Mouse (Mus musculus) neural tube, embryonic 11.5 days (tissue): Measurements from ENCODE around the gene Sprr4. TPM values are rescaled to one million over a fixed set of nuclear protein-coding genes. Genes with fewer than 3 reads are reported as not detected.
"Not testable (repeated sequence)": the region's sequence is repeated elsewhere in the genome, so short reads cannot be mapped to it uniquely, and the experiment has no call there.

Experiments used
- ATAC-seq: fragments of 200-750 bp; cut with Nextera tagmentation; 2 replicates; pipeline ENCODE4 v1.8.0; 2017; ENCODE audit warnings: moderate number of reproducible peaks, mild to moderate bottlenecking, moderate TSS enrichment, moderate library complexity; ENCODE audit not compliant: insufficient read depth, low FRiP score, low TSS enrichment
- DNase-seq: peaks from one replicate; pipeline ENCODE4 v3.0.0-alpha.2; 2015; ENCODE audit warnings: low spot score
- H3K27ac ChIP-seq: fragments of 300-500 bp; sonication (generic); 2 replicates; pipeline ENCODE4 v1.5.1; 2014; ENCODE audit warnings: low read depth, mild to moderate bottlenecking, low read length
- H3K27me3 ChIP-seq: fragments of 300-500 bp; sonication (generic); 2 replicates; pipeline ENCODE4 v1.6.1; 2014; ENCODE audit warnings: mild to moderate bottlenecking, low read length, mixed read lengths; ENCODE audit not compliant: control insufficient read depth, insufficient read depth
- H3K36me3 ChIP-seq: fragments of 300-500 bp; sonication (generic); 2 replicates; pipeline ENCODE4 v1.6.1; 2014; ENCODE audit warnings: mild to moderate bottlenecking, low read length, moderate library complexity, mixed read lengths; ENCODE audit not compliant: control insufficient read depth, insufficient read depth
- H3K4me1 ChIP-seq: fragments of 300-500 bp; sonication (generic); 2 replicates; pipeline ENCODE4 v1.6.1; 2014; ENCODE audit warnings: low read length, mixed read lengths; ENCODE audit not compliant: control insufficient read depth, insufficient read depth
- H3K4me2 ChIP-seq: fragments of 300-500 bp; sonication (generic); 2 replicates; pipeline ENCODE4 v1.6.1; 2014; ENCODE audit warnings: low read depth, mild to moderate bottlenecking, moderate library complexity
- H3K4me3 ChIP-seq: fragments of 300-500 bp; sonication (generic); 2 replicates; pipeline ENCODE4 v1.5.1; 2014; ENCODE audit warnings: low read depth, low read length
- H3K9ac ChIP-seq: fragments of 300-500 bp; sonication (generic); 2 replicates; pipeline ENCODE4 v1.6.1; 2014; ENCODE audit warnings: mild to moderate bottlenecking, low read length
- H3K9me3 ChIP-seq: fragments of 300-500 bp; sonication (generic); 2 replicates; pipeline ENCODE4 v1.6.1; 2016; ENCODE audit warnings: low read length; ENCODE audit not compliant: control insufficient read depth
- WGBS: fragments of 180-500 bp; shearing (Covaris S2); extraction: QIAGEN DNeasy Blood & Tissue Kit; methylation state at CpG from one replicate; pipeline ENCODE4 v1.1.7; 2014; 5-methylcytosine and 5-hydroxymethylcytosine counted together
- polyA plus RNA-seq: library from polyadenylated mRNA; unstranded; fragments of >200 nt; fragmentation: Nextera tagmentation; extraction: Ambion mirVana; gene quantifications from 2 replicates; pipeline ENCODE4 v1.2.1, GENCODE M21; 2014

Sprr4 gene
- polyA plus RNA-seq, 1 experiment from 2014 or later, result not detected

- H3K27ac ChIP-seq, H3K4me1 ChIP-seq, H3K9me3 ChIP-seq, H3K36me3 ChIP-seq, ATAC-seq, H3K4me2 ChIP-seq, H3K9ac ChIP-seq, H3K27me3 ChIP-seq, DNase-seq, H3K4me3 ChIP-seq: not testable (repeated sequence)
Measured at GRCm38 (mm10) chr3:92481249-92481648, 19.0 kb downstream of the Sprr4 start.

- no peak overlapping the region for H3K4me3 ChIP-seq
- no peaks in the 10 kb centered on the region for H3K36me3 ChIP-seq
- no peaks in the 10 kb centered on the region for H3K27me3 ChIP-seq
- H3K9me3 ChIP-seq, result no peaks in the 10 kb centered on the region
- 85% methylated on average over 2 of the region's 2 CpGs for WGBS
- DNase-seq (no peak), ATAC-seq (no peak)
- H3K27ac ChIP-seq, result no peak overlapping the region
- no peak overlapping the region for H3K9ac ChIP-seq
- H3K4me1 ChIP-seq, result no peaks in the 10 kb centered on the region
- H3K4me2 ChIP-seq, result no peak overlapping the region
Measured at GRCm38 (mm10) chr3:92470111-92470510, 30.2 kb downstream of the Sprr4 start.

GRCm38 (mm10) chr3:92467424-92467823 lies 32.9 kb downstream of the Sprr4 start:
- no peak overlapping the region for H3K27ac ChIP-seq
- no peak overlapping the region for H3K9ac ChIP-seq
- H3K4me2 ChIP-seq, result no peak overlapping the region
- H3K27me3 ChIP-seq, result no peaks in the 10 kb centered on the region
- DNase-seq, result no peak
- no peak overlapping the region for H3K4me3 ChIP-seq
- no peaks in the 10 kb centered on the region for H3K4me1 ChIP-seq
- no peak for ATAC-seq
- no peaks in the 10 kb centered on the region for H3K9me3 ChIP-seq
- H3K36me3 ChIP-seq, result no peaks in the 10 kb centered on the region

DNA sequence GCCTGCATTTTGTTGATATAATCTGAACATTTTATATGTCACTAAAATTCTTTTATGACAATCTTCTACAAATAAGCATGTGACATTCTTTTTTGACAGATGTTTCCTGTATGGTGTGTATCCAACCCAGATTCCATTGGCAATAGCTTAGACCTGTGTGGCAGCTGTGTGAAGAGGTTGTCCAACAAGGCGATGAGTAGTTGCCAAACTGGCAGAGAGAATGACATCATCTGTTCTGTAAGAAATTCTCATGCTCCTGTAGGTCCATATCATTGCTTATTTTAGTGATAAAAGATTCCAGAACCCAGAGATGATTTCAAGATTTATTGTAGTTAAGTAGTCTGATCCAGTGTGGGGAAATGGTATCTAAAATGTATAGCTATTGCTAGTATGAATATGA lies 33.7 kb downstream of the Sprr4 start:
- WGBS, result 89% methylated on average over 1 of the region's 1 CpGs

DNA sequence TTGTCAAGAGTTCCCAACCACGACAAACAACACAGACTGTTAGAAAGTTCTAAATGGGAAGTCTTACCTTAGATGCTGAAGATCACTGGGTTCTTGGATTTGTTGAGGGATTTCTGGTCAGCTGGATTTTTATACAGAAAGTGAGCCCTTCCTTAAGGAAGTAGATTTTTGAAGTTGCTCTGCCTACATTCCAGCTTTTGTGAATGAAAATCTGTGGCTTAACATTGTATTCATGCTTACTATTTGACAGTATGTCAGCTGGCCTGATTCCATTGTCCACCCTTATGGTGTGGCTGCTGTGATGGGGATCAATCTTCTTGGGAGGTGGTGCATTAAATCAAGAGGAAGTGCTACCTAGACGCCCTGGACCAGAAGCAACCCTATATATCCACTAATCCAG lies 41.7 kb downstream of the Sprr4 start, which contains the start of gene Sprr3:
Gene Sprr3 (minus strand): TSS at position 101 of the 400 bp plus-strand sequence.
- DNase-seq (no peak), ATAC-seq (no peak)
- 70% methylated on average over 2 of the region's 2 CpGs for WGBS

More for the DNA sequence above, 33.7 kb downstream of the Sprr4 start:
- no peak for ATAC-seq
- H3K4me2 ChIP-seq, result no peak overlapping the region
- no peak for DNase-seq
- no peaks in the 10 kb centered on the region for H3K4me1 ChIP-seq
- H3K27me3 ChIP-seq, result no peaks in the 10 kb centered on the region
- H3K9me3 ChIP-seq, result no peaks in the 10 kb centered on the region
- H3K27ac ChIP-seq, result no peak overlapping the region
- no peaks in the 10 kb centered on the region for H3K36me3 ChIP-seq
- no peak overlapping the region for H3K9ac ChIP-seq
- H3K4me3 ChIP-seq, result no peak overlapping the region

DNA sequence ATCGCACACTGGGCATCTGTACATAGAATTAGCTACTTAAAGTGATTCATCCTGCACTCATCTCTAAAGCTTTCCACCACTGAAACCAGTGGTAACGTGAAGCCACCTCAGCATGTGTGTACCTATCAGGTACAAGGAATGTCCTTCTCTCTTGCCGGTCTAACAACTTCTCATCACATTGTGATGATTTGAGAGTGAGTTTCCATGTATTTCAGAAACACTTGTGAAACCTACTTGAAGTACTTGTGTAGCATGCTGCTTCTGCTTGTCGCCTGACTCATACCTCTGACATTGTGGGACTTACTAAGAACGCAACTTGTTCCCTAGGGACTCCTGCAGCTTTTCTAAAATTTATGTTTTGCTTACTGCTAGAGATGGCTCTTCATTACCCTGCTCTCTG lies 45.1 kb downstream of the Sprr4 start:
- WGBS, result 87% methylated on average over 5 of the region's 5 CpGs
- Histone ChIP-seq H3K4me1 (no peaks in the 10 kb centered on the region), H3K4me3 (no peak overlapping the region), H3K9me3 (no peaks in the 10 kb centered on the region), H3K9ac (no peak overlapping the region), H3K27ac (no peak overlapping the region), H3K4me2 (no peak overlapping the region), H3K36me3 (no peaks in the 10 kb centered on the region), H3K27me3 (no peaks in the 10 kb centered on the region)
- DNase-seq, result no peak
- ATAC-seq, result no peak

More for the DNA sequence above, 41.7 kb downstream of the Sprr4 start, which contains the start of gene Sprr3:
- Histone ChIP-seq H3K36me3 (no peaks in the 10 kb centered on the region), H3K9ac (no peak within 1 kb of the TSS), H3K9me3 (no peaks in the 10 kb centered on the region), H3K4me2 (no peak within 1 kb of the TSS), H3K4me1 (no peaks in the 10 kb centered on the region), H3K27ac (no peak within 1 kb of the TSS), H3K27me3 (no peaks in the 10 kb centered on the region), H3K4me3 (no peak within 1 kb of the TSS)

Other genes starting within 250 kb of the Sprr4 start
- gene Sprr2a3, start 215.1 kb downstream of the Sprr4 start, polyA plus RNA-seq, result not detected in 2 replicates
- gene Sprr2b, start 183.9 kb downstream of the Sprr4 start, polyA plus RNA-seq, result 0.54 TPM in 1 of 2 replicates, not detected in the other
- gene Sprr2d, start 161.4 kb downstream of the Sprr4 start, polyA plus RNA-seq, result not detected in 2 replicates
- gene Sprr2e, start 148.3 kb downstream of the Sprr4 start, polyA plus RNA-seq, result not detected in 2 replicates
- gene Sprr2f, start 135.3 kb downstream of the Sprr4 start, polyA plus RNA-seq, result not detected in 2 replicates
- not detected in 2 replicates for gene Sprr2h, start 114.8 kb downstream of the Sprr4 start, polyA plus RNA-seq
- gene Sprr2i, start 92.5 kb downstream of the Sprr4 start, polyA plus RNA-seq, result not detected in 2 replicates
- gene Sprr2j-ps, start 82.4 kb downstream of the Sprr4 start, polyA plus RNA-seq, result not detected in 2 replicates
- gene Gm9774, start 71.1 kb downstream of the Sprr4 start, polyA plus RNA-seq, result 4.9 and 8.9 TPM in 2 replicates
- not detected in 2 replicates for gene Sprr2k, start 67.9 kb downstream of the Sprr4 start, polyA plus RNA-seq
- not detected in 2 replicates for gene Sprr1b, start 61.7 kb downstream of the Sprr4 start, polyA plus RNA-seq
- not detected in 2 replicates for gene Sprr3, start 41.8 kb downstream of the Sprr4 start, polyA plus RNA-seq
- gene Sprr1a, start 14.6 kb downstream of the Sprr4 start, polyA plus RNA-seq, result not detected in 2 replicates
- not detected in 2 replicates for gene 2310046K23Rik, start 34.0 kb upstream of the Sprr4 start, polyA plus RNA-seq
- not detected in 2 replicates for gene Ivl, start 73.2 kb upstream of the Sprr4 start, polyA plus RNA-seq
- not detected in 2 replicates for gene Smcp, start 88.5 kb upstream of the Sprr4 start, polyA plus RNA-seq
- not detected in 2 replicates for gene 2210017I01Rik, start 107.0 kb upstream of the Sprr4 start, polyA plus RNA-seq
- gene Lce6a, start 121.2 kb upstream of the Sprr4 start, polyA plus RNA-seq, result not detected in 2 replicates
- not detected in 2 replicates for gene Lce1a1, start 147.8 kb upstream of the Sprr4 start, polyA plus RNA-seq
- gene Lce1b, start 156.4 kb upstream of the Sprr4 start, polyA plus RNA-seq, result not detected in 2 replicates
- not detected in 2 replicates for gene Lce1a2, start 169.8 kb upstream of the Sprr4 start, polyA plus RNA-seq
- gene Lce1c, start 178.8 kb upstream of the Sprr4 start, polyA plus RNA-seq, result not detected in 2 replicates
- not detected in 2 replicates for gene Lce1d, start 186.7 kb upstream of the Sprr4 start, polyA plus RNA-seq
- gene Lce1e, start 208.6 kb upstream of the Sprr4 start, polyA plus RNA-seq, result not detected in 2 replicates
- gene Lce1f, start 219.9 kb upstream of the Sprr4 start, polyA plus RNA-seq, result not detected in 2 replicates
- gene Gm38119, start 238.6 kb upstream of the Sprr4 start, polyA plus RNA-seq, result not detected in 2 replicates